Mouse (Mus musculus) adipocyte (in vitro differentiated cells): ENCODE data around the gene Larp4b.
A peak's percentile ranks its signal among the peaks of the same experiment; 100 is the strongest.
"Not testable (repeated sequence)": the region's sequence is repeated elsewhere in the genome, so short reads cannot be mapped to it uniquely, and the experiment has no call there.

ENCODE experiments used
- DNase-seq: peaks from one replicate; pipeline ENCODE4 v3.0.0-alpha.2; 2016; ENCODE audit warnings: low spot score

Gene Larp4b

GRCm38 (mm10) chr13:9093316-9094155, at the start of gene Larp4b:
Gene Larp4b, plus strand, starts transcription at chr13:9093881.
- peak; percentile 98 for DNase-seq

GRCm38 (mm10) chr13:9044731-9045130, 49.0 kb upstream of the Larp4b start:
- DNase-seq: no peak

GRCm38 (mm10) chr13:9052049-9052691, 41.5 kb upstream of the Larp4b start:
- not testable (repeated sequence) for DNase-seq

DNA sequence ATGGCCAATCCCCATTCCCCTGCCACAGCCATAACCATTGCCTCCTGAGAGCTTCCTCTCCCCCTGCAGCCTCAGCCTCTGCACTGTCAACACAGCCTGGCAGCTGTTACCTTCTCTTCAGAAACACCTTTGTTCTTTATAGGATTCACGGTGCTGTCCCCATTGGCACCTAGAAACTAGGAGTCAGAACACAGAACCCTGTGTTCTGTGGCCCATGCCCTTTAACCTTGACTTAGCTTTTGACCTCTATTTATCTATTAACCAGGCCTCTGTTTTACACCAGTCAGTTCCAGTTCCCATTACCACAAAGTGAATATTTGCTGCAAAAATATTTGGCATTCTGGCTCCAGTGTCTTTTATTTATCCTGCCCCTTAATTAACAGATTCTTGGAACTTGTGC, 36.4 kb upstream of the Larp4b start:
- DNase-seq: no peak

DNA sequence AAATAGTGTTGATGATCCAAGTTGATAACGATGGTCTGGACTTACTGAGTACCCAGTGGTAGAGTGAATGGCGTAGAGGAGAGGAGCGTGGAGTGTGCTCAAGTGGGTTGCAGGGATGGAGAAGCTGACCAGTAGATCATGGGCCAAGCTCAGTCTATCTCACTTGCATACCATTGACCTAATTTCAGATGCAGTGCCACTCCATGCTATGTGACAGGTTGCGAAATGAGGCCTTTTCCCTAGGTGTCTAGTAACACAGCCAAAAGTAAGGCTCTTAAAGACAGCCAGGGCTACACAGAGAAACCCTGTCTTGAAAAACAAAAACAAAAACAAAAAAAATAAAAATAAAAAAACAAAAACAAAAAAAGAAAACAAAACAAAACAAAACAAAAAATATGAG, 35.0 kb upstream of the Larp4b start:
- peak; percentile 14 for DNase-seq

GRCm38 (mm10) chr13:9061394-9061793, 32.3 kb upstream of the Larp4b start:
- peak; percentile 10 for DNase-seq

DNA sequence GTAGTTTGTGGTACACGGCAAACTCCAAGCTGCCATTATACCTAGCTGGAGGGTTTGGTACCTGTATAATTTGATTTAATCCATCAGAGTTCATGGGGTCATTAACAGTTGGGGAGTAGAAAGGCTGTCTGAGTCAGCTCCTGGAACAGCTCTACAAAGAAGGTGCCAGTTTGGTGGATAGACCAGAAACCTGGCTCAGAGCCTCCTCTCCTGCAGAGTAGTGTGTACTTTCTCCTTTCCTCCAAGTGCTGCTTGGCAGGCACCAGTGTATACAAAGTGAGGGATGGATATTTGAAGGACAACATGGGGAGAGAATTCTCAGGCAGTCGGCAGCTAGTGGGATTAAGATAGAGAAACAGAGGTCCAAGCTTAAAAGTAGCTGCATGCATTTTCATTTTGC, 29.5 kb upstream of the Larp4b start:
- no peak for DNase-seq

DNA sequence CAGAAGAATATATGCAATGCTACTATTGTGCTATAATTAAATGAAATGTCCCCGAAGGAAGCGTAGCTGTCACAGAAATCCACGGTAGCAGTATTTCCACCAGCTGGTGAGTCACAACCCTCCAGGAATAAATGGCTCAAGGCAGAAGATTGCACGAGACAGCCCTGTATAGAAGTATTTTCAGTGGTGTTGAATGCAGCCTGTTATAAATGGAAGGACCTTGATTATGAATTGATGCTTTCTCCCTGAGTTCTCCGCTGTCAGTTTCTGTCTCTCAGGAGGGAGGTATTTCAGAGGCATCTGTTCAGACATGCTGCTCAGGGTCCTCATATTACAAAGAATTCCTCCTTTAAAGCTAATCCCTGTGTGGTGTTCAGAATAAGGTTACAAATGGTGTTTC, 27.6 kb upstream of the Larp4b start:
- no peak for DNase-seq

GRCm38 (mm10) chr13:9071008-9071407, 22.7 kb upstream of the Larp4b start:
- DNase-seq: no peak

DNA sequence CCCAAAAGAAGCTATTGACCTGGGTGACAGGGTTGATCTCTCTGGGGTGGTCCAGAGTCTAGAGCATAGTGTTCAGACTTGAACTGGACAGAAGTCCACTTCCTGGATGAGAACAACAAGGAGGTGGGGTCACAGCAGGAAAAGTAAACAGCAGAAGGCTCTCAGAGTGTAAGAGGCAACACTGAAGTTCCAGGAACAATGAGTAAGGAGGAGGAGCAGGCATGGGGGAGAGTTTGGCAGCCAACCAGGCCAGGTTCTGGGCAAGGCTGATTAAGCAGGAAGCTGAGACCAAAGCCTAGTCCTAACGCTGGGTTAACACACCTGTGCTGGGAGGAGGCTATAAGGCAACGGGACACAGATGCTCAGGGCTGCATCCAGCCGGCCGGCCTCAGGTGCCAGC, 19.9 kb upstream of the Larp4b start:
- no peak for DNase-seq

- DNase-seq: no peak
These were observed 17.7 kb upstream of the Larp4b start for GRCm38 (mm10) chr13:9075825-9076592.

GRCm38 (mm10) chr13:9082128-9082883, 11.4 kb upstream of the Larp4b start:
- no peak for DNase-seq

GRCm38 (mm10) chr13:9094186-9094980, 702 bp downstream of the Larp4b start:
- DNase-seq: no peak

DNA sequence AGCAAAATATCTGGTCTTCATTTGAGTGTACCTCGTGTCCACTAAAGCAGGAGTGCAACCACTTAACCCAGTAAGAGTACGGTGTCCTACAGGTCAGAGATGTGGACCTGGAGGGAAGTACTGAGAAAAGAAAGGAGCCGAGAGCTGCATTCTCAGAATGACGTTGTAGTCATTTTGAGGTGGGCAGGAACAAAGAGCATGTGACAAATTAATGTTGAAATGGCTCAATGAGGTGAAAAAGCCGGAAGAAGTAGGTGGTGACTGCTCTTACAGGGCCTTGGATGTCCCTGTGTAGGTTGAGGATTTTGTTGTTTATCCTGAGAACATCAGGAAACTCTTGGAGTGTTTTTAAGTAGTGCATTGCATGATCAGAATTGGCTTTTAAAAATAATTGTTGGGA, 5.6 kb downstream of the Larp4b start:
- no peak for DNase-seq

DNA sequence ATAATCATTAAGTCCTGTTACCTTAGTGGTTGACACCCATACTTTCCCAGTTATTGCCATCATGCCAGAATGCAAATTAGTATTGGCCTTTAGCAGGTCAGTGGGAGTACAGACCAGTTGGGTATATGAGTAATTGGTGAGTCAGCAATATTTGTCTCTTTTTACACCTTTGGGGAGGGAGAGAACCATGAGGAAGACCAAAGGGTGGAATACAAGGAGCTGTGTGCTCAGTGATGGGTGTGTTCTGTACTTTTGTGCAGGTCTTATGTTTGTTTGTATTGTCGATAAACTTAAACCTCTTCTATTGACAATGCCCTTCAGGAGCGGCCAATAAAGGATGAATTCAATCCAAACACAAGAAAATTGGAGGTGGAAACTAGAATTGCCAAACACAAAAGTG, 6.8 kb downstream of the Larp4b start:
- DNase-seq: no peak

- no peak for DNase-seq
These were observed 12.6 kb downstream of the Larp4b start for GRCm38 (mm10) chr13:9106246-9106645.

DNA sequence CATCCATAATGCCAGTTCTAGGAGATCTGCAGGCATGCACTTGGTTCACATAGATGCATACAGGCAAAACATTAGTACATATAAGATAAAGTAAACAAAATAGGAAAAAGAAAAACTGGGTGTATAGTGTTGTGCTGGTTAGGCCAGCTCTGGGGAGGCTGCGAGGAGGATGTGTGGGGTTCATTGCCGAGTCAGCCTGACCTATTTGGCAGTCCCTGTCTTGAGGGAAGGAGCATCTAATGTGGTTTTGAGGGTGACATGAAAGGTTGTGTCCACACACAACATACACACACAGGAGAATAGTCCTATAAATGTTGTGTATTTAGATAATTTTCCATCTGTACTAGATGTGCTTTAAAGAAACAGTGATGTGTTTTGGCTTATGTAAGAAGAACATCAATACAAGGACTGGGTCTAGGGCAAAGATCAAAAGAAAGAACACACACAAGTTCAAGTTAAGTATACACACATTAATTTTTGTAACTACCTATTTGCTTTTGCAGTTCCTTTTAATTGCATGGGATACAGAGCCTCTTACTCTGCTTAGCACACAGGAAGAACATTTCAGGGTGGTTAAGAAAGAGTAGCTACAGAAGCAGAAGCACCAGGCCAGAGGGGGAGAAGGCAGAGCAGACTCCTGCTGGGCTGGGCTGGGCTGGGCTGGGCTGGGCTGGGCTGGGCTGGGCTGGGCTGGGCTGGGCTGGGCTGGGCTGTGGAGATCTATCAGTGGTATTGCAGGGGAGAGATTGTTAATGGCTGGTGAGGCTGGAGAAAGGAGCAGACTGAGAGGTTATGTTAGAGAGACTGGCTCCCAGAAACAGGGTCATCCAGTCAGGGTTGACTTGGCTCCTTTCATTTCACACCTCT, 13.5 kb downstream of the Larp4b start:
- DNase-seq: no peak

GRCm38 (mm10) chr13:9113735-9114134, 20.1 kb downstream of the Larp4b start:
- no peak for DNase-seq

DNA sequence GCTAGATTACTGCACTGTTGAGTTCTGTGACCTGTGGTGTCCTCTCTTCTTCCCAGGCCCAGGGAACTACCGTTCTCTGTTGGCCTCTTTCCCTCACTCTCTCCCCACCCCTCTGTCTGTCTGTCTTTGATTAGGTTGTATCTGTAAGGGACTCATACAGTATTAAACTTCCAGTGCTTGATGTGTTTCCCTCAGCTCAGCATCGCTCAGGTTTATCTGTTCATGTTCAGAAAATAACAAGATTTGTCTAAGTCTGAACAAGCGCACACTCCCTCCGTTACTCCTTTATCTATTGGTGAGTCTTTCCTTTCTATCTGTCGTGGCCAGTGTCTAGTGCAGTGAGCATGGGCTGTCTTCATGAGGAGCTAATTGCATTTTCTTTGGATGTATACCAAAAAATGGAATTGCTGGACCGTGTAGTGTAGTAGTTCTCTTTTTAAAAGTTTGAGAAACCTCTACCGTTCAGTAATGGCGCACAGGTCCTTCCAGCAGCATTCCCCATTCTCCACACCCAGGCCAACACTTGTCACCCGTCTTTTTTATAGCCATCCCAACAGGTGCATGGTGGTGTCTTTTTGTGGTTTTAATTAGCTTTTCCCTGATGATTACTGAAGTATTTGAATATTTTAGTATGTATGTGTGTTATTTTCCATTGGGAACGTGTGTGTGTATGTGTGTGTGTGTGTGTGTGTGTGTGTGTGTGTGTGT, 27.3 kb downstream of the Larp4b start:
- no peak for DNase-seq

DNA sequence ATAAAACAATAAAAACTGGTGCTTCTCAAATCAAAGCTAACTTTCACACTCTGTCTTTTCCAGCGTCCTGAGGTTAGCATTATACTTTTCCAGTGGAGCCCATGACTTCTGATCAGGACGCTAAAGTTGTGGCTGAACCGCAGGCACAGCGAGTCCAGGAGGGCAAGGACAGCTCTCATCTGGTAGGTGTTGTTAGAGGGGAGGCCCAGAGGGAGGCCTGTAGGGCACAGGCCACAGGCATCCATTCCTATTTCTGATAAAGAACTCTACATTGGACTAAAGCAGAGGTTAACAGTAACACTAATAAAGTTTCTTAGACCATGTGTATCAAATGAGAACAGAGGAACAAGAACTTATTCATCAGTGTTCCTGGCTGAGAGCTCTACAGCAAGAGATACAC, 28.4 kb downstream of the Larp4b start:
- DNase-seq: no peak
